Mouse (Mus musculus) embryonic facial prominence, embryonic 13.5 days (tissue): ENCODE results near the gene Prmt1. TPM values are rescaled to one million over a fixed set of nuclear protein-coding genes. Genes with fewer than 3 reads are reported as not detected.

Source experiments
- ATAC-seq: fragments of 200-750 bp; cut with Nextera tagmentation; 2 replicates; pipeline ENCODE4 v1.8.0; 2017; ENCODE audit warnings: low read depth; ENCODE audit not compliant: insufficient number of reproducible peaks, insufficient read depth, low FRiP score, low TSS enrichment
- H3K27ac ChIP-seq: fragments of 300-500 bp; sonication (generic); 2 replicates; pipeline ENCODE4 v1.5.1; 2015; ENCODE audit warnings: moderate library complexity, mild to moderate bottlenecking, inconsistent platforms
- H3K27me3 ChIP-seq: fragments of 300-500 bp; sonication (generic); 2 replicates; pipeline ENCODE4 v1.6.1; 2015; ENCODE audit warnings: mild to moderate bottlenecking, inconsistent platforms
- H3K36me3 ChIP-seq: fragments of 300-500 bp; sonication (generic); 2 replicates; pipeline ENCODE4 v1.6.1; 2015; ENCODE audit warnings: mild to moderate bottlenecking, inconsistent platforms
- H3K4me1 ChIP-seq: fragments of 300-500 bp; sonication (generic); 2 replicates; pipeline ENCODE4 v1.6.1; 2015; ENCODE audit warnings: inconsistent platforms
- H3K4me2 ChIP-seq: fragments of 300-500 bp; sonication (generic); 2 replicates; pipeline ENCODE4 v1.6.1; 2015; ENCODE audit warnings: moderate library complexity, mild to moderate bottlenecking, inconsistent platforms
- H3K4me3 ChIP-seq: fragments of 300-500 bp; sonication (generic); 2 replicates; pipeline ENCODE4 v1.5.1; 2015; ENCODE audit warnings: mild to moderate bottlenecking, inconsistent platforms
- H3K9ac ChIP-seq: fragments of 300-500 bp; sonication (generic); 2 replicates; pipeline ENCODE4 v1.6.1; 2015; ENCODE audit warnings: mild to moderate bottlenecking, inconsistent platforms
- H3K9me3 ChIP-seq: fragments of 300-500 bp; sonication (generic); 2 replicates; pipeline ENCODE4 v1.6.1; 2016; ENCODE audit warnings: inconsistent platforms
- WGBS: fragments of 180-500 bp; shearing (Covaris S2); methylation state at CpG from one replicate; pipeline ENCODE4 v1.1.7; 2015; ENCODE audit warnings: mixed read lengths; 5-methylcytosine and 5-hydroxymethylcytosine counted together
- polyA plus RNA-seq: library from polyadenylated mRNA; unstranded; fragments of >200 nt; fragmentation: Nextera tagmentation; extraction: Ambion mirVana; gene quantifications from 2 replicates; pipeline ENCODE4 v1.2.1, GENCODE M21; 2015

The Prmt1 gene
- polyA plus RNA-seq, 1 experiment from 2014 or later: 684 TPM

DNA sequence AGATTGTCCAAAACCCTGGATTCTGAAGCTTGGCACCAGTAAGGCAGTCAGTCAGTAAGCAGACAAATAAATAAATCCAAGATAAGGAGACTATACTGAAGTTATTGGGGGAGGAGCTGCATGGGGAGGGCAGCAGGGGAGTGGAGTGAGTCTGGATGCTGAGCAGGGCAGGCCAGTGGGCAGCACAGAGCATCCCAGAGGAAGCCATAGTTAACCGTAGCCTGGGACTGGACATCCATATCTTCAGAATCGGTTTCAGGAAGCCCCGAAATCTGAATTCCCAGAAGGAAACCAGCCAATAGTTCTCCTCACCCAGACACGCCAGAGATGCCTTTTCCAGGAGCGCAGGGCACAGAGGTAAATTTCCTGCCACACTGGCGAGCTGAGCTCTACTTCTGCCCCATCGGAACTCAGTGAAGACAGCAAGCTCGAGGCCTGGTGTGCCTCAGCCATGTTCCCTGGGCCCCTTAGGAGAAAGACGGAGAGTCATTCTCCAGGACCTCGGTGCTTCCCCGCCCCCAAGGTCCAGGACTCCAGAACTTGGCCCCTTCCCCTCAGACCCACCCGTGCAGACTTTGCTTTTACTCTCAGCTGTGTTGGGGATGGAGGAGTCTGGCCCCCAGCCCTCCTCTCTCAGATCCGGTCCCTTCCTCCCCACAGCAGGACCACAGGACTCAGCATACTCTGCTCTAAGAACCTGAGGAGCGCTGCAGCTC lies 12.8 kb downstream of the Prmt1 start:
- Histone ChIP-seq H3K27ac (peak overlapping the region; percentile 92), H3K9me3 (no peaks in the 10 kb centered on the region), H3K36me3 (peaks cover 35% of the 10 kb centered on the region), H3K4me2 (peak overlapping the region; percentile 79), H3K4me3 (peak overlapping the region; percentile 60), H3K27me3 (no peaks in the 10 kb centered on the region), H3K4me1 (peaks cover 35% of the 10 kb centered on the region), H3K9ac (peak overlapping the region; percentile 77)
- WGBS: 34% methylated on average over 14 of the region's 14 CpGs
- ATAC-seq: no peak

GRCm38 (mm10) chr7:44971142-44971541 lies 15.2 kb downstream of the Prmt1 start:
- Histone ChIP-seq H3K4me3 (peak overlapping the region; percentile 54), H3K9ac (peak overlapping the region; percentile 77), H3K27me3 (no peaks in the 10 kb centered on the region), H3K36me3 (peaks cover 29% of the 10 kb centered on the region), H3K27ac (peak overlapping the region; percentile 91), H3K4me2 (peak overlapping the region; percentile 75), H3K4me1 (peaks cover 35% of the 10 kb centered on the region), H3K9me3 (no peaks in the 10 kb centered on the region)
- no peak for ATAC-seq
- WGBS: 74% methylated on average over 7 of the region's 7 CpGs

DNA sequence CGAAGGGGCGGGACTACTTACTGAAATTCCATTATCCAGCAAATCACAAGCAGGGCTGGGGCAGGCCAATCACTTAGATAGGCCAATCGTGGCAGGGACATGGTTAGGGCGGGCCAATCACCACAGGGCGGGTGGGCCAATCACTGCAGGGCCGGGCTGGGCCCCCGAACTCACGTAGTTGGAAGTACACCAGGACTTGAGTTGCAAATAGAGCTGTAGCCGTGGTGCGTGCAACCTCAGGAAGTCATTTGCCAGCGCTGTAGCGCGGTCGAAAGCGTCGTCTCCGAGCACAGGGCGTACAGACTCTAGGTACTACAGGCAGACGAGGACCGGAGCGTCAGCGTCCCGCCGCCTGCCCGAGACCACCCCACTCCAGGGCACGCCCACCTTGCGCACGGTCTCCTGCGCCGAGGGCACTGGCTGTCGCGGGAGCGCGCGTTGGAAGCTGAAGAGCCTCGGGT lies 16.1 kb downstream of the Prmt1 start:
- no peaks in the 10 kb centered on the region for H3K9me3 ChIP-seq
- H3K4me2 ChIP-seq: peak overlapping the region; percentile 75
- H3K27me3 ChIP-seq: no peaks in the 10 kb centered on the region
- H3K4me1 ChIP-seq: peaks cover 32% of the 10 kb centered on the region
- H3K27ac ChIP-seq: peak overlapping the region; percentile 91
- under 1% methylated on average over 36 of the region's 36 CpGs for WGBS
- peak; percentile 94 for ATAC-seq
- peak overlapping the region; percentile 77 for H3K9ac ChIP-seq
- H3K4me3 ChIP-seq: peak overlapping the region; percentile 54
- H3K36me3 ChIP-seq: peaks cover 29% of the 10 kb centered on the region

- Histone ChIP-seq H3K4me3 (no peak overlapping the region), H3K9me3 (no peaks in the 10 kb centered on the region), H3K27me3 (no peaks in the 10 kb centered on the region), H3K36me3 (peaks cover 57% of the 10 kb centered on the region), H3K4me1 (peaks cover 13% of the 10 kb centered on the region), H3K4me2 (no peak overlapping the region), H3K9ac (no peak overlapping the region), H3K27ac (no peak overlapping the region)
- WGBS: 76% methylated on average over 15 of the region's 15 CpGs
- no peak for ATAC-seq
Measured at GRCm38 (mm10) chr7:44966638-44967037, 19.7 kb downstream of the Prmt1 start.

DNA sequence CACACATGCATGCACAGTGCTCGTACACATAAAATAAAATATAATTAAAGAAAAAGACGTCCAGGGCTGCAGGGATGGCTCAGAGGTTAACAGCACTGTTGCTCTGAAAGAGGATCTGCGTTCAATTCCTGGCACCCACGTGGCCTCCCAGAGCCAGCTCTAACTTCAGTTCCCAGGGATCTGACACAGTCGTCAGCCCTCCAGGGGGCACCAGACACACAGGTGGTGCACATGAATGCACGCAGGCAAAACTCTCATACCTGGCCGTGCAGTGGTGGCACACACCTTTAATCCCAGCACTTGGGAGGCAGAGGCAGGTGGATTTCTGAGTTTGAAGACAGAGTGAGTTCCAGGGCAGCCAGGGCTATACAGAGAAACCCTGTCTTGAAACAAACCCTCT lies 20.4 kb downstream of the Prmt1 start:
- Histone ChIP-seq H3K36me3 (peaks cover 64% of the 10 kb centered on the region), H3K4me1 (peaks cover 6% of the 10 kb centered on the region), H3K9ac (no peak overlapping the region), H3K4me3 (no peak overlapping the region), H3K27ac (no peak overlapping the region), H3K27me3 (no peaks in the 10 kb centered on the region), H3K4me2 (no peak overlapping the region), H3K9me3 (no peaks in the 10 kb centered on the region)
- WGBS: 77% methylated on average over 7 of the region's 7 CpGs
- ATAC-seq: no peak

DNA sequence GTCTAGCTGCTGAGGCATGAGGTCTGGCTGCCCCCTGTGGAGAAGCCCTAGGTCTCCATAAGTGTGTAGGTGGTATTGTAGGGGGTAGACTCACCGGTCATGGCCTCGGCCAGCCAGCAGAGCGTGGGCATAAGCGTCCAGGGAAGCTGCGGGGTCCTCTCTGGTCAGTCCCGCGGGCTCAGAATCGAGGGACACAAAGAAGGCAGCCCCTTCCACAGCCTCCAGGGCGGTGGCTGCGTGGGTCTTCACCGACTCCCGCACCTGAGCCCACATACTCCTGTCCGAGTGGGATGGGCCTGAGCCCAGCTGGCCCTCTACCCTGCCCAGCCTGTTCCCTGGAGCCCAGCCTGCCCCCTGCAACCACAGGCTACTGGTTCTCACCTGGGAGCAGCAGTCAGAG lies 21.4 kb downstream of the Prmt1 start:
- H3K27ac ChIP-seq: no peak overlapping the region
- no peaks in the 10 kb centered on the region for H3K27me3 ChIP-seq
- H3K4me1 ChIP-seq: peaks cover 3% of the 10 kb centered on the region; the same call in 1 of the 2 replicates
- no peak overlapping the region for H3K9ac ChIP-seq
- WGBS: 92% methylated on average over 13 of the region's 13 CpGs
- H3K36me3 ChIP-seq: peaks cover 73% of the 10 kb centered on the region
- no peaks in the 10 kb centered on the region for H3K9me3 ChIP-seq
- H3K4me2 ChIP-seq: no peak overlapping the region
- no peak for ATAC-seq
- H3K4me3 ChIP-seq: no peak overlapping the region

GRCm38 (mm10) chr7:44962831-44963230 lies 23.5 kb downstream of the Prmt1 start:
- Histone ChIP-seq H3K9ac (no peak overlapping the region), H3K4me1 (no peaks in the 10 kb centered on the region), H3K36me3 (peaks cover 81% of the 10 kb centered on the region), H3K27me3 (no peaks in the 10 kb centered on the region), H3K4me2 (no peak overlapping the region), H3K4me3 (no peak overlapping the region), H3K27ac (no peak overlapping the region), H3K9me3 (no peaks in the 10 kb centered on the region)
- no peak for ATAC-seq
- 93% methylated on average over 5 of the region's 5 CpGs for WGBS

DNA sequence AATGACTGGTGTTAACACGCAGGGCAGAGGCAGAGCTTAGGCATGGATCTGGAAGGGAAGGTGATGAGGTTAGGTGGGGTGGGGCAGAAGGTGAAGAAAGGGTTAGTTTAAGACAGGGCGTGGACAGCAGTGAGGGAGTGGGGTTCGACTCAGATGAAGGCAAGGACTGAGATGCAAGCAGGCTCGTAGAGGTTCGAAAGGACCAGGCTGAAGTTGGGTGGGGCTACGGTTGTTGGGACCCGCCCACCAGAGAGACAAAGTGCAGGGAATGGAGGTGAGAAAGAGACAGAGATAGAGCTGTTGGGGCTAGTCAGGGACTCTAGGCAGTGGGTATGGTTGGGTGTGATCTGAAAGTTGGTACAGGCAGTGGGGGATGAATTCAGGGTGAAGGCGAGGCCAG lies 24.0 kb downstream of the Prmt1 start:
- 76% methylated on average over 8 of the region's 8 CpGs for whole genome bisulfite sequencing
- H3K9ac ChIP-seq: no peak overlapping the region
- H3K4me2 ChIP-seq: no peak overlapping the region
- H3K27ac ChIP-seq: no peak overlapping the region
- no peaks in the 10 kb centered on the region for H3K27me3 ChIP-seq
- no peak for ATAC-seq
- H3K9me3 ChIP-seq: no peaks in the 10 kb centered on the region
- H3K4me3 ChIP-seq: no peak overlapping the region
- H3K4me1 ChIP-seq: no peaks in the 10 kb centered on the region
- H3K36me3 ChIP-seq: peaks cover 78% of the 10 kb centered on the region

- Histone ChIP-seq H3K27me3 (no peaks in the 10 kb centered on the region), H3K27ac (no peak overlapping the region), H3K4me3 (no peak overlapping the region), H3K9ac (no peak overlapping the region), H3K4me1 (0 out of 2 replicates have a peak, but pooled peaks cover 3% of the 10 kb centered on the region), H3K9me3 (no peaks in the 10 kb centered on the region), H3K4me2 (no peak overlapping the region), H3K36me3 (peaks cover 63% of the 10 kb centered on the region)
- ATAC-seq: no peak
- 90% methylated on average over 13 of the region's 13 CpGs for WGBS
Measured at GRCm38 (mm10) chr7:44960512-44960910, 25.9 kb downstream of the Prmt1 start.

DNA sequence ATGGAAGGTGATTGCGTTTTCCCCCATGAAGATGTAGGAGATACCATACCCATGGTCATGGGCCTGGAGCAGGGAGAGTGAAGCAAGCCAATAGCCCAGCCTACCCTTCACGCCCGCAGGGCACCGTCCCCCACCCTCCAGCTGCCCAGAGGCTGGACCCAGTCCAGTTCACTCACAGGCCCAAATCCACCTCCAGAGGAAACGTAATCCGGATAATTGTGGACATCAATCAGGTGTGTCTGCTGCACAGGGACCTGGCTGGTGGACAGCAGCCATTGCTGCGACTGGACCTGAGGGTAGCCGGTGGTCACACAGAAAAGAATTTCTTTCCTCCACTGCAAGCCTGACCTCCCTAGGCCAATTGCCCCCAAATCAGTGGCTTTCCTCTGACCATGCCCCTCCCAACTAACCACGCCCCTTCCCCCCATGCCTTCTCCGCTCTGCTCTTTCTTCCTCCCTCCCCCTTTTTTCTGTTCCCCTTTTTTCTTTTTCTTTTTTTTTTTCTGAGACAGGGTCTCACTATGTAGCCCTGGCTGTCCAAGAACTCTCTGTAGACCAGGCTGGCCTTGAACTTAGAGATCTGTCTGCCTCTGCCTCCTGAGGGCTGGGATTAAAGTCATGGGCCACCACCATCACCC lies 26.4 kb downstream of the Prmt1 start:
- ATAC-seq: no peak
- Histone ChIP-seq H3K4me2 (no peak overlapping the region), H3K27ac (no peak overlapping the region), H3K9ac (0 out of 2 replicates have a peak overlapping the region, but pooled peaks have one; percentile 21), H3K4me1 (0 out of 2 replicates have a peak, but pooled peaks cover 3% of the 10 kb centered on the region), H3K27me3 (no peaks in the 10 kb centered on the region), H3K4me3 (no peak overlapping the region), H3K9me3 (no peaks in the 10 kb centered on the region), H3K36me3 (peaks cover 58% of the 10 kb centered on the region)
- WGBS: 87% methylated on average over 10 of the region's 10 CpGs

DNA sequence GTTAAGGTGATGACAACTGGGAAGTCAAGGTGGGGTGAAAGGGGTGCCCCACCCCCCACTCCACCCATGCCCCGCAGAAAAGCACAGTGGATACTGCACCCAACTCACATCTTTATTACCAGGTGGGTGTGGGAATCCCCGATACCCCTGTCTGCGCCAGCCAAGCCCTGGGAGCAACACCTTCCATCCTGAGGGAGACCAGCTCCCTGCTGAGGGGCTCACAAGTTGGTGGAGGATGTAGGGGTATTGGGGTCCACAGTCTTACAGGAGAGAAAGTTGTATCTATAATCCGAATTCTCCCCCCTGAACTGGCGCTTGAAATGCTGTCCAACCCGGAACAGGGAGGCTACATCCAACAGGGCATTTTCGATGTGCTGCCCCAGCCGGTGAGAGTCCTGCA lies 27.1 kb downstream of the Prmt1 start:
- no peak overlapping the region for H3K9ac ChIP-seq
- no peaks in the 10 kb centered on the region for H3K9me3 ChIP-seq
- H3K4me1 ChIP-seq: 0 out of 2 replicates have a peak, but pooled peaks cover 3% of the 10 kb centered on the region
- no peak overlapping the region for H3K4me3 ChIP-seq
- H3K27ac ChIP-seq: no peak overlapping the region
- no peak overlapping the region for H3K4me2 ChIP-seq
- no peak for ATAC-seq
- WGBS: 86% methylated on average over 8 of the region's 8 CpGs
- H3K27me3 ChIP-seq: no peaks in the 10 kb centered on the region
- peaks cover 53% of the 10 kb centered on the region for H3K36me3 ChIP-seq

DNA sequence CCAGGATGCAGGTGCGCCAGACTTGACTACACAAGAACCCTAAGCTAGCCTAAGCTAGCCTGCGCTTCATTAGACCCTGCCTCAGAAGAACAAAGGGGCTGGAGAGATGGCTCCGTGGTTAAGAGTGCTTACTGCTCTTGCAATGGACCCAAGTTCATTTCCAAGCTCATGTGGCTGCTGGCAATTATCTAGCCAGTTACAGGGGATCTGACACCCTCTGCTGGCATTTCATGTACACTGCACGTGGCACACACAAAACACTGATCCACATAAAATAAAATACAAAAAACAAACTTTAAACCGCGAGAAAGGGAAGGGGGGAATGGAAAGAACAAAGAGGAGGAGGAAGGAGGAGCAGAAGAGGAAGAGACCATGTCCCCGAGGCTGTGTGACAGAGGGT lies 28.2 kb downstream of the Prmt1 start:
- Histone ChIP-seq H3K4me1 (peaks cover 3% of the 10 kb centered on the region; the same call in 1 of the 2 replicates), H3K4me3 (no peak overlapping the region), H3K27ac (no peak overlapping the region), H3K27me3 (no peaks in the 10 kb centered on the region), H3K36me3 (peaks cover 44% of the 10 kb centered on the region), H3K9me3 (no peaks in the 10 kb centered on the region), H3K9ac (no peak overlapping the region), H3K4me2 (no peak overlapping the region)
- WGBS: 59% methylated on average over 7 of the region's 7 CpGs
- no peak for ATAC-seq
